Mouse (Mus musculus): ENCODE measurements at regions not wholly inside any gene's neighbourhood (a gene's known extent, or its start where the extent isn't known, plus 50 kb on each side); places are given as distances from the start of the nearest gene placed in this dataset.

GRCm38 (mm10) chr11:111691512-111691911 lies 625.5 kb downstream of the Kcnj2 start:
- Histone ChIP-seq H3K4me2 (no peak overlapping the region), H3K9ac (no peak overlapping the region), H3K4me3 (ENCODE audit: low read depth, low read length) (no peak overlapping the region), H3K27ac (ENCODE audit: low read depth) (no peak overlapping the region), H3K36me3 (ENCODE audit: insufficient read depth) (no peaks in the 10 kb centered on the region), H3K27me3 (ENCODE audit: insufficient read depth, low read length) (no peaks in the 10 kb centered on the region), H3K9me3 (ENCODE audit: low read depth, low read length) (no peaks in the 10 kb centered on the region), H3K4me1 (ENCODE audit: insufficient read depth) (no peaks in the 10 kb centered on the region)
- WGBS: 76% methylated on average over 2 of the region's 2 CpGs
- DNase-seq (no peak), ATAC-seq (ENCODE audit: insufficient read depth) (no peak)
- no peak for TF ChIP-seq CTCF (IDR thresholded peaks at IDR 0.05; ENCODE audit: low read depth)

- Histone ChIP-seq H3K4me1 (ENCODE audit: insufficient read depth) (no peaks in the 10 kb centered on the region), H3K9ac (no peak overlapping the region), H3K4me3 (ENCODE audit: low read depth, low read length) (no peak overlapping the region), H3K27ac (ENCODE audit: low read depth) (no peak overlapping the region), H3K27me3 (ENCODE audit: insufficient read depth, low read length) (no peaks in the 10 kb centered on the region), H3K9me3 (ENCODE audit: low read depth, low read length) (no peaks in the 10 kb centered on the region), H3K4me2 (no peak overlapping the region), H3K36me3 (ENCODE audit: insufficient read depth) (no peaks in the 10 kb centered on the region)
- no peak for TF ChIP-seq CTCF (IDR thresholded peaks at IDR 0.05; ENCODE audit: low read depth)
- DNase-seq (no peak), ATAC-seq (ENCODE audit: insufficient read depth) (no peak)
- WGBS: 73% methylated on average over 2 of the region's 2 CpGs
These were observed 630.7 kb downstream of the Kcnj2 start for GRCm38 (mm10) chr11:111696668-111697067.

GRCm38 (mm10) chr11:111699862-111700261 lies 633.9 kb downstream of the Kcnj2 start:
- no peak overlapping the region for H3K27ac ChIP-seq (ENCODE audit: low read depth)
- no peak for DNase-seq
- H3K36me3 ChIP-seq (ENCODE audit: insufficient read depth): no peaks in the 10 kb centered on the region
- WGBS: 76% methylated on average over 3 of the region's 3 CpGs
- no peaks in the 10 kb centered on the region for H3K4me1 ChIP-seq (ENCODE audit: insufficient read depth)
- no peak overlapping the region for H3K4me2 ChIP-seq
- no peaks in the 10 kb centered on the region for H3K9me3 ChIP-seq (ENCODE audit: low read depth, low read length)
- no peak for TF ChIP-seq CTCF (IDR thresholded peaks at IDR 0.05; ENCODE audit: low read depth)
- H3K9ac ChIP-seq: no peak overlapping the region
- H3K27me3 ChIP-seq (ENCODE audit: insufficient read depth, low read length): no peaks in the 10 kb centered on the region
- no peak overlapping the region for H3K4me3 ChIP-seq (ENCODE audit: low read depth, low read length)
- no peak for ATAC-seq (ENCODE audit: insufficient read depth)

- H3K27me3 ChIP-seq (ENCODE audit: insufficient read depth, low read length): no peaks in the 10 kb centered on the region
- DNase-seq (no peak), ATAC-seq (ENCODE audit: insufficient read depth) (no peak)
- no peaks in the 10 kb centered on the region for H3K36me3 ChIP-seq (ENCODE audit: insufficient read depth)
- TF ChIP-seq CTCF (IDR thresholded peaks at IDR 0.05; ENCODE audit: low read depth): no peak
- no peak overlapping the region for H3K4me3 ChIP-seq (ENCODE audit: low read depth, low read length)
- H3K27ac ChIP-seq (ENCODE audit: low read depth): no peak overlapping the region
- H3K9ac ChIP-seq: no peak overlapping the region
- no peaks in the 10 kb centered on the region for H3K4me1 ChIP-seq (ENCODE audit: insufficient read depth)
- no peaks in the 10 kb centered on the region for H3K9me3 ChIP-seq (ENCODE audit: low read depth, low read length)
- WGBS: 63% methylated on average over 4 of the region's 4 CpGs
- no peak overlapping the region for H3K4me2 ChIP-seq
These were observed 640.9 kb downstream of the Kcnj2 start for GRCm38 (mm10) chr11:111706882-111707281.

- no peaks in the 10 kb centered on the region for H3K4me1 ChIP-seq (ENCODE audit: insufficient read depth)
- H3K9me3 ChIP-seq (ENCODE audit: low read depth, low read length): no peaks in the 10 kb centered on the region
- no peaks in the 10 kb centered on the region for H3K27me3 ChIP-seq (ENCODE audit: insufficient read depth, low read length)
- ATAC-seq (ENCODE audit: insufficient read depth) (no peak), DNase-seq (no peak)
- WGBS: 58% methylated on average over 5 of the region's 5 CpGs
- H3K27ac ChIP-seq (ENCODE audit: low read depth): no peak overlapping the region
- H3K9ac ChIP-seq: no peak overlapping the region
- no peak overlapping the region for H3K4me2 ChIP-seq
- no peak for TF ChIP-seq CTCF (IDR thresholded peaks at IDR 0.05; ENCODE audit: low read depth)
- H3K4me3 ChIP-seq (ENCODE audit: low read depth, low read length): no peak overlapping the region
- H3K36me3 ChIP-seq (ENCODE audit: insufficient read depth): no peaks in the 10 kb centered on the region
These were observed 649.4 kb downstream of the Kcnj2 start for GRCm38 (mm10) chr11:111715401-111715800.

GRCm38 (mm10) chr11:111722276-111722675 lies 656.3 kb downstream of the Kcnj2 start:
- TF ChIP-seq CTCF (IDR thresholded peaks at IDR 0.05; ENCODE audit: low read depth): no peak
- no peaks in the 10 kb centered on the region for H3K36me3 ChIP-seq (ENCODE audit: insufficient read depth)
- no peak overlapping the region for H3K4me3 ChIP-seq (ENCODE audit: low read depth, low read length)
- H3K27ac ChIP-seq (ENCODE audit: low read depth): no peak overlapping the region
- ATAC-seq (ENCODE audit: insufficient read depth) (no peak), DNase-seq (no peak)
- H3K9me3 ChIP-seq (ENCODE audit: low read depth, low read length): no peaks in the 10 kb centered on the region
- WGBS: 68% methylated on average over 4 of the region's 4 CpGs
- no peak overlapping the region for H3K9ac ChIP-seq
- H3K4me1 ChIP-seq (ENCODE audit: insufficient read depth): no peaks in the 10 kb centered on the region
- no peak overlapping the region for H3K4me2 ChIP-seq
- no peaks in the 10 kb centered on the region for H3K27me3 ChIP-seq (ENCODE audit: insufficient read depth, low read length)

GRCm38 (mm10) chr11:111728148-111728547 lies 662.2 kb downstream of the Kcnj2 start:
- ATAC-seq (ENCODE audit: insufficient read depth): no peak
- no peak overlapping the region for H3K9ac ChIP-seq
- 73% methylated on average over 4 of the region's 4 CpGs for WGBS

GRCm38 (mm10) chr11:111732096-111732495 lies 666.1 kb downstream of the Kcnj2 start:
- no peaks in the 10 kb centered on the region for H3K9me3 ChIP-seq (ENCODE audit: low read depth, low read length)
- no peaks in the 10 kb centered on the region for H3K36me3 ChIP-seq (ENCODE audit: insufficient read depth)
- no peaks in the 10 kb centered on the region for H3K27me3 ChIP-seq (ENCODE audit: insufficient read depth, low read length)
- WGBS: 8% methylated on average over 8 of the region's 8 CpGs
- H3K4me2 ChIP-seq: 0 out of 2 replicates have a peak overlapping the region, but pooled peaks have one; percentile 5
- H3K27ac ChIP-seq (ENCODE audit: low read depth): no peak overlapping the region
- no peaks in the 10 kb centered on the region for H3K4me1 ChIP-seq (ENCODE audit: insufficient read depth)
- no peak for ATAC-seq (ENCODE audit: insufficient read depth)
- H3K9ac ChIP-seq: no peak overlapping the region
- no peak for DNase-seq
- H3K4me3 ChIP-seq (ENCODE audit: low read depth, low read length): no peak overlapping the region
- TF ChIP-seq CTCF (IDR thresholded peaks at IDR 0.05; ENCODE audit: low read depth): no peak

More at GRCm38 (mm10) chr11:111728148-111728547, 662.2 kb downstream of the Kcnj2 start:
- no peak for DNase-seq
- no peak for TF ChIP-seq CTCF (IDR thresholded peaks at IDR 0.05; ENCODE audit: low read depth)
- Histone ChIP-seq H3K27ac (ENCODE audit: low read depth) (no peak overlapping the region), H3K27me3 (ENCODE audit: insufficient read depth, low read length) (no peaks in the 10 kb centered on the region), H3K9me3 (ENCODE audit: low read depth, low read length) (no peaks in the 10 kb centered on the region), H3K36me3 (ENCODE audit: insufficient read depth) (no peaks in the 10 kb centered on the region), H3K4me3 (ENCODE audit: low read depth, low read length) (no peak overlapping the region), H3K4me2 (no peak overlapping the region), H3K4me1 (ENCODE audit: insufficient read depth) (no peaks in the 10 kb centered on the region)

All from lung, embryonic 14.5 days (tissue).